Mouse (Mus musculus) hindbrain, embryonic 12.5 days (tissue): Measurements from ENCODE around the gene Uhrf1. TPM values are rescaled to one million over a fixed set of nuclear protein-coding genes. Genes with fewer than 3 reads are reported as not detected.

ENCODE experiments used
- ATAC-seq: fragments of 200-750 bp; cut with Nextera tagmentation; 2 replicates; pipeline ENCODE4 v1.8.0; 2017; ENCODE audit warnings: moderate TSS enrichment; ENCODE audit not compliant: low FRiP score
- H3K27ac ChIP-seq: fragments of 300-500 bp; sonication (generic); 2 replicates; pipeline ENCODE4 v1.5.1; 2016; ENCODE audit warnings: mild to moderate bottlenecking
- H3K27me3 ChIP-seq: fragments of 300-500 bp; sonication (generic); 2 replicates; pipeline ENCODE4 v1.6.1; 2016; ENCODE audit warnings: mild to moderate bottlenecking
- H3K36me3 ChIP-seq: fragments of 300-500 bp; sonication (generic); 2 replicates; pipeline ENCODE4 v1.6.1; 2016; ENCODE audit warnings: mild to moderate bottlenecking
- H3K4me1 ChIP-seq: fragments of 300-500 bp; sonication (generic); 2 replicates; pipeline ENCODE4 v1.6.1; 2016
- H3K4me2 ChIP-seq: fragments of 300-500 bp; sonication (generic); replicated peaks from 2 replicates; pipeline ENCODE4 v1.6.1; 2016; ENCODE audit warnings: mild to moderate bottlenecking
- H3K4me3 ChIP-seq: fragments of 300-500 bp; sonication (generic); 2 replicates; pipeline ENCODE4 v1.5.1; 2016; ENCODE audit warnings: mild to moderate bottlenecking
- H3K9ac ChIP-seq: fragments of 300-500 bp; sonication (generic); 2 replicates; pipeline ENCODE4 v1.6.1; 2016; ENCODE audit warnings: mild to moderate bottlenecking, moderate library complexity
- H3K9me3 ChIP-seq: fragments of 300-500 bp; sonication (generic); replicated peaks from 2 replicates; pipeline ENCODE4 v1.6.1; 2016; ENCODE audit warnings: mild to moderate bottlenecking
- WGBS: fragments of 180-500 bp; shearing (Covaris S2); methylation state at CpG from one replicate; pipeline ENCODE4 v1.1.7; 2016; 5-methylcytosine and 5-hydroxymethylcytosine counted together
- polyA plus RNA-seq: library from polyadenylated mRNA; unstranded; fragments of >200 nt; fragmentation: Nextera tagmentation; extraction: Ambion mirVana; gene quantifications from 2 replicates; pipeline ENCODE4 v1.2.1, GENCODE M21; 2016

The Uhrf1 gene
- polyA plus RNA-seq, 1 experiment from 2014 or later, result 99.9 TPM

GRCm38 (mm10) chr17:56305826-56306225, 2.7 kb downstream of the Uhrf1 start:
- Histone ChIP-seq H3K4me2 (peak overlapping the region; percentile 94), H3K9me3 (no peaks in the 10 kb centered on the region), H3K9ac (peak overlapping the region; percentile 13; the same call in 1 of the 2 replicates), H3K36me3 (peaks cover 25% of the 10 kb centered on the region), H3K4me1 (peaks cover 38% of the 10 kb centered on the region), H3K27me3 (no peaks in the 10 kb centered on the region), H3K27ac (no peak overlapping the region), H3K4me3 (peak overlapping the region; percentile 79; the same call in 1 of the 2 replicates)
- 70% methylated on average over 8 of the region's 8 CpGs for WGBS
- no peak for ATAC-seq

DNA sequence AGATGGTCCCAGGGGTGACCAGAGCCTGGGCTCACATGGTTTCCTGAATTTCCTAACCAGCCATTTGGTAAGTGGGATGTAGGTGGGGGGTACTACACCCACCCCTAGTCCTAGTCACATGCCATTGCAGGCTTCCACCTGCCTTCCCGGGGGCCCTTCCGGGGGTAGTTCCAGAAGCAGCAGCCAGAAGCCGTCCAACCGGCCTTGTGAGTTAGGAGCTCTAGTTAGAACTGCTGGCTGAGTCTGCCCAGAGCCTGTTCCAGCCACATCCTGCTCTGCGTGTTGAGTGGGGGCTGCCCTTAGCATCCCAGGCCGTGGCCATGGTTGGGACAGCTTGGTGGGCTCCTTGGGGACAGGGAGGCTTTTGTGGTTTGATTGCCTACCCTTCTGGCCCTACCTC, 5.0 kb downstream of the Uhrf1 start:
- Histone ChIP-seq H3K27me3 (no peaks in the 10 kb centered on the region), H3K4me2 (no peak overlapping the region), H3K36me3 (peaks cover 46% of the 10 kb centered on the region), H3K9me3 (no peaks in the 10 kb centered on the region), H3K9ac (no peak overlapping the region), H3K27ac (no peak overlapping the region), H3K4me1 (peaks cover 33% of the 10 kb centered on the region), H3K4me3 (no peak overlapping the region)
- 89% methylated on average over 6 of the region's 6 CpGs for WGBS
- ATAC-seq, result no peak

DNA sequence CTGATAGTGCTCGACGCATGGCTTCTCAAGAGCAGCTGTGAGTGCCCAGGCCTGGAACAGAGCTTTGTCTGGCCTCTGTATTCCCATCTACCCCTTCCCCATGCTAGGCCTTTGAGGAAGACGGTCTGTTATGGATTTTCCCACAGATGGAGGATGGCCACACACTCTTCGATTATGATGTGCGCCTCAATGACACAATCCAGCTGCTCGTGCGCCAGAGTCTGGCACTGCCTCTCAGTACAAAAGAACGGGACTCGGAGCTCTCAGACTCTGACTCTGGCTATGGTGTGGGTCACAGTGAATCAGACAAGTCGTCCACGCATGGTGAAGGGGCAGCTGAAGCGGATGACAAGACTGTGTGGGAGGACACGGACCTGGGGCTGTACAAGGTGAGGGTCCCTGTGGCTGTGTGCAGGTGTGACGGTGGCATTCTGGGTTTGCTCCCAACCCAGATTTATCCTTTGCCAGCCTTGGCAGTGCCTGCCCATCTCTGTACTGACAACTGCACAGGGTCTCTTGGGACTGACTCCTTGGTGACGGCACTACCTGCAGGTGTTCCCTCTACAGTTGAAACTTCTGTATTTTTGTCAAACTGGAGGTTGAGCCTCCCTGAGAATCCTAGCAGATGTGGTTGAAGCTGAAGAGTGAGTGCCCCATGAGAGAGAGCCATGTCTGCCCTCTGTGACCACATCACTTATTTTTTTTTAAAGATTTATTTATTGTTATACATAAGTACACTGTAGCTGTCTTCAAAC, 6.2 kb downstream of the Uhrf1 start:
- Histone ChIP-seq H3K9me3 (no peaks in the 10 kb centered on the region), H3K36me3 (peaks cover 56% of the 10 kb centered on the region), H3K27ac (no peak overlapping the region), H3K4me3 (no peak overlapping the region), H3K27me3 (no peaks in the 10 kb centered on the region), H3K4me1 (peaks cover 25% of the 10 kb centered on the region), H3K9ac (no peak overlapping the region), H3K4me2 (no peak overlapping the region)
- ATAC-seq, result no peak
- WGBS, result 92% methylated on average over 15 of the region's 15 CpGs

DNA sequence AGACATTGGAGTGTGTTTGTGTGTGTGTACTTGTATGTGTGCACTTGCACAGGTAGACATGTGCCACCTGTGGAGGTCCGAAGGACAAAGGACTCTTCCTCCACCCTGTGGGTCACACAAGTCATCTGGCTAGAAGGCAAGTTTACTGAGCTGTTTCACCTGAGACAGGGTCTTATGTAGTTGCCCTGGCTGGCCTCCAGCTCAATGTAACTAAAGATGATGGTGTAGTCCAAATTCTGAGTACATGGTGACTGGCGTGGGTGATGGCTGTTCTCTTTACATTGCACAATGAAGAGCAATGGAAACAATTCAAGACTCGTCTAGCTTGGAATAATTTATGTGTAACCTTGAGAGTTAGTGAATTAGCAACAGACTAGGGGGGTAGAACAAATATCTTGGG, 21.3 kb downstream of the Uhrf1 start:
- peaks cover 30% of the 10 kb centered on the region for H3K36me3 ChIP-seq
- no peak for ATAC-seq
- peaks cover 30% of the 10 kb centered on the region for H3K4me1 ChIP-seq
- H3K4me3 ChIP-seq, result no peak overlapping the region
- no peak overlapping the region for H3K27ac ChIP-seq
- no peaks in the 10 kb centered on the region for H3K9me3 ChIP-seq
- no peak overlapping the region for H3K4me2 ChIP-seq
- no peaks in the 10 kb centered on the region for H3K27me3 ChIP-seq
- no peak overlapping the region for H3K9ac ChIP-seq
- WGBS, result 73% methylated on average over 3 of the region's 3 CpGs

DNA sequence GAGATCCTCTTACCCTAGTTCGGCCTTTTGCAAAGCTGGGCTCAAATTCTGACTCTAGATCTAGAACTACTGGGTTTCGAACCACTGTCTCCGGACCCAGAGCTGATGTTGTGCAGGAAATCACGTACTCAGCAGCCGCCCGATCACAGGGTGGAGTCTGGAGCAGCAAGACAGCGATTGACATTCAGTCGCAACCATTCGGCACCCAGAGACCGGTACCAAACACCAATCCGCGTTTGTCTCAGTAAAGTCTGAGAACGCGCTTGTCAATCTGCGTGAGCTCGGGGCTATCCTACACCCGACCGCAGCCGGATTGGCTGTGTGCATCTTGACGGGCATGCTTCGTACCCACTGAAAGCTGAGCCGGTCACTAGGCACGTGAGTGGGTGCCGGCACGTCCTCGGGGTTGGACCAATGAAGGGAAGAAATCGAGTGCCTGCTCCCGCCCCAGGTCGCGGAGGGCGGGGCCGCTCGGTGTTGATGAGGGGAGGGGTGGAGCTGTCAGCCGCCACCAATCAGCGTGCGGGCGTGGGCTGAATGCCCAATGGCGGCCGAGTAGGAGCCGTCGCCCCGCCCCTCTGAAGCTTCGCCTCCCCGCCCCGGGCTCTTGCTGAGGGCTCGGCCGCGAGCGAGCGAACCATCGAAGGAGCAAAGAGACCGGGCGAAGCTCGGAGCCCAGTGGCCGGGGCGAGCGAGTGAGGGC, 22.5 kb downstream of the Uhrf1 start, which contains the start of gene Kdm4b:
Gene Kdm4b, plus strand, starts transcription at position 613 of the 703 bp plus-strand sequence.
- peak within 1 kb of the TSS; percentile 94 for H3K4me3 ChIP-seq
- H3K9ac ChIP-seq, result peak within 1 kb of the TSS; percentile 96
- peak within 1 kb of the TSS; percentile 94 for H3K27ac ChIP-seq
- ATAC-seq, result peak; percentile 100
- no peaks in the 10 kb centered on the region for H3K27me3 ChIP-seq
- H3K36me3 ChIP-seq, result peaks cover 18% of the 10 kb centered on the region
- no peaks in the 10 kb centered on the region for H3K9me3 ChIP-seq
- peak within 1 kb of the TSS; percentile 85 for H3K4me2 ChIP-seq
- under 1% methylated on average over 57 of the region's 57 CpGs for WGBS
- H3K4me1 ChIP-seq, result peaks cover 42% of the 10 kb centered on the region

DNA sequence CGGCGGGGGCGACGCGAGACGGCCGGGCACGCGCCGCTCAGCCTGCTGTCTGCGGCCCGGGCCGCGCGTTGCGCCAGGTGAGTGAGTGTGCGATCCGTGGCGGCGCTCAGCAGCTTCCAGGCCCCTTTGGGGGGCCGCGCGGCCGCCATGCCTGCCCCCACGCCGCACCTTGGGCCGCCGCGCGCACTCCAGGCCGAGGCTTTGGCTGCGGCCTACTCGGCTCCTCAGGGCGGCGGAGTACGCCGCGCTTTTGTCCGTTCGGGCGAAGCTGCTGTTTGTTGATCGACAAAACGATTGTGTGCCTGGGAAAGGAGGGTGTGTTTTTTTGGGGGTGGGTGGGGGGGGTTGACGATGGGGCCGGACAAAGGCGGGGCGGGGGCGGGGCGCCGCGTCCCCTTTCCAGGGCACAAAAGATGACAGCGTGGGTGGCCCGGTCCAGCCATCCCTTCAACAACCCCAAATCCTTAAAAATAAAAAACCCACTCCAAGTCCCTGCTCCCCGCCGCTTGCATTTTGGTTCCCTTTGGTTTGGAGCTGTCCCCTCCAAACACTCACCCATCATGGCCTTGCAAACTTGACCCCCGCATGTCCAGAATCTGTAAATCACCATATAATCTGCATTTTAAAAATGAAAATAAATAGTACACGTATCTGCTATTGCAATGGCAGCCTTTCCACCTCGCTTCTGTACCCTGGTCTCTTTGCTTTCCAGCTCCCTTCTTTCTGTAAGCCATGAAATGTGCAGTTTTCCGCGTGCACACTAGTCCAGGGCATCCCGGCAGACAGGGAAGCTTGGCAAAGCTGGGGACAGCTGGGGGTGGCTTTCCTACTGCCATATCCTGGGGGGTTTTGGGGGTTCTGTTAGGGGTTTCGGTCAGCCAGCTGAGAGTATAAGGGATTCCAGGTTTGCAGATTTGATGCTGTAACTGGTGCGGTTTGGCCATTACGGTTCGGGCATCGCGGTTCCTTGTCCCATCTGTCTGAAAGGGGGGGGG, 23.3 kb downstream of the Uhrf1 start:
- ATAC-seq, result peak; percentile 64
- Histone ChIP-seq H3K4me1 (peaks cover 50% of the 10 kb centered on the region), H3K9me3 (no peaks in the 10 kb centered on the region), H3K27ac (peak overlapping the region; percentile 94), H3K4me2 (peak overlapping the region; percentile 85), H3K27me3 (no peaks in the 10 kb centered on the region), H3K4me3 (peak overlapping the region; percentile 94), H3K36me3 (peaks cover 9% of the 10 kb centered on the region), H3K9ac (peak overlapping the region; percentile 96)
- WGBS, result 2% methylated on average over 63 of the region's 67 CpGs

GRCm38 (mm10) chr17:56329267-56329666, 26.1 kb downstream of the Uhrf1 start:
- Histone ChIP-seq H3K36me3 (no peaks in the 10 kb centered on the region), H3K9ac (no peak overlapping the region), H3K27me3 (no peaks in the 10 kb centered on the region), H3K4me2 (no peak overlapping the region), H3K9me3 (no peaks in the 10 kb centered on the region), H3K4me3 (no peak overlapping the region), H3K27ac (no peak overlapping the region), H3K4me1 (peaks cover 59% of the 10 kb centered on the region)
- no peak for ATAC-seq

- ATAC-seq, result no peak
- H3K27me3 ChIP-seq, result no peaks in the 10 kb centered on the region
- no peak overlapping the region for H3K27ac ChIP-seq
- H3K9me3 ChIP-seq, result no peaks in the 10 kb centered on the region
- peaks cover 55% of the 10 kb centered on the region for H3K4me1 ChIP-seq
- H3K9ac ChIP-seq, result 0 out of 2 replicates have a peak overlapping the region, but pooled peaks have one; percentile 10
- H3K4me3 ChIP-seq, result no peak overlapping the region
- 74% methylated on average over 3 of the region's 3 CpGs for WGBS
- H3K4me2 ChIP-seq, result no peak overlapping the region
- no peaks in the 10 kb centered on the region for H3K36me3 ChIP-seq
Observed at GRCm38 (mm10) chr17:56330345-56330744, 27.2 kb downstream of the Uhrf1 start.

GRCm38 (mm10) chr17:56331256-56331655, 28.1 kb downstream of the Uhrf1 start:
- H3K4me3 ChIP-seq, result no peak overlapping the region
- no peak for ATAC-seq
- H3K9ac ChIP-seq, result no peak overlapping the region
- H3K4me1 ChIP-seq, result peaks cover 63% of the 10 kb centered on the region
- H3K36me3 ChIP-seq, result no peaks in the 10 kb centered on the region
- no peak overlapping the region for H3K27ac ChIP-seq
- H3K9me3 ChIP-seq, result no peaks in the 10 kb centered on the region
- no peaks in the 10 kb centered on the region for H3K27me3 ChIP-seq
- no peak overlapping the region for H3K4me2 ChIP-seq

DNA sequence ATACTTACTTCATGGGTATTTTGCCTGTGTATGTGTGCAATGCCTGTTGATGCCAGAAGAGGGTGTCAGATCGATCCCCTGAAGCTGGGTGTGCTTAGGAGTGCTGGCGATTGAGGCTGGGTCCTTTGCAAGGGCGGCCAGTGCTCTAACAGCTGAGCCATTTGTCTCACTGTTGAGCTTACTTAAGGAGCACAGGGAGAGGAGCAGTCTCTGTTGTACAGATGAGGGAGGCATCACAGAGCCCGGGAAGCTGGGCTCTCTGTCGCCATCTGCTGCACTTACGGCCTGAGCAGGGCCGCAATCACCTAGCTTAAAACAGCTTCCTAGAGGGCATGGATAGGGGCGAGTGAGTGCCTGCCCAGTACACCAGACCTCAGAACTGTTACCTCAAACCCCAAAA, 29.9 kb downstream of the Uhrf1 start:
- ATAC-seq, result no peak
- H3K27me3 ChIP-seq, result no peaks in the 10 kb centered on the region
- H3K4me3 ChIP-seq, result no peak overlapping the region
- H3K27ac ChIP-seq, result no peak overlapping the region
- H3K9ac ChIP-seq, result no peak overlapping the region
- H3K4me1 ChIP-seq, result peaks cover 55% of the 10 kb centered on the region
- 44% methylated on average over 8 of the region's 8 CpGs for WGBS
- H3K9me3 ChIP-seq, result no peaks in the 10 kb centered on the region
- H3K36me3 ChIP-seq, result no peaks in the 10 kb centered on the region
- no peak overlapping the region for H3K4me2 ChIP-seq

GRCm38 (mm10) chr17:56337190-56337589, 34.1 kb downstream of the Uhrf1 start:
- Histone ChIP-seq H3K27ac (no peak overlapping the region), H3K9ac (no peak overlapping the region), H3K27me3 (no peaks in the 10 kb centered on the region), H3K4me3 (no peak overlapping the region), H3K4me1 (peaks cover 31% of the 10 kb centered on the region), H3K36me3 (peaks cover 3% of the 10 kb centered on the region; the same call in 1 of the 2 replicates), H3K4me2 (no peak overlapping the region), H3K9me3 (no peaks in the 10 kb centered on the region)
- peak; percentile 32; the same call in 1 of the 2 replicates for ATAC-seq
- 70% methylated on average over 4 of the region's 4 CpGs for WGBS

DNA sequence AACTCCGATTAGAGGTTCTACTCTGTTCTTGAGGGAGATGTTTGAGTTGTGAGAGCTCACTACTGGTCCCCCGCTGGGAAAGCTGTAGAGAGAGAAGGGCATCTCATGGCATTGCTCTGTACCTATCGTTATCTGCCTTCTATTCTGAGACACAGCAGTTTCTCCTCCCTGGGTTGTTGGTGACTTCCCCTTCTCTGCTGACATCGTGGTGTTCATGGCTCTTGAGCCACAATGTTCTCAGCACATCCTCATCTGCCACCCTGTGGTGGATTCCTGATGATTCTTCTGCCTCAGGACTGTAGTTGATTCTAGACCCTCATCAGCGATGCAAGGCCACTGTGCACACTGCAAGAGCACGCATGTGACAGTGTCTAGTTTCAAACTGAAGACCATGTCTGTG, 34.7 kb downstream of the Uhrf1 start:
- H3K4me2 ChIP-seq, result no peak overlapping the region
- no peaks in the 10 kb centered on the region for H3K9me3 ChIP-seq
- no peak overlapping the region for H3K9ac ChIP-seq
- H3K27ac ChIP-seq, result no peak overlapping the region
- peaks cover 30% of the 10 kb centered on the region for H3K4me1 ChIP-seq
- H3K27me3 ChIP-seq, result no peaks in the 10 kb centered on the region
- H3K4me3 ChIP-seq, result no peak overlapping the region
- no peak for ATAC-seq
- H3K36me3 ChIP-seq, result peaks cover 3% of the 10 kb centered on the region; the same call in 1 of the 2 replicates
- 96% methylated on average over 6 of the region's 6 CpGs for WGBS
